Mouse (Mus musculus) gastrocnemius, postnatal 14 days (tissue): Measurements from ENCODE around the gene Acvr1b. TPM values are rescaled to one million over a fixed set of nuclear protein-coding genes. Genes with fewer than 3 reads are reported as not detected.

Experiments used
- DNase-seq: peaks from one replicate; pipeline ENCODE4 v3.0.0; 2021; ENCODE audit warnings: mixed read lengths
- intact Hi-C: fragments of 180-260 bp; cut with DNase I; formaldehyde crosslinking; loops from one replicate; pipeline ENCODE4 v1.15.1; 2025; ENCODE audit warnings: low total_unique reads
- total RNA-seq, 2 experiments: library from RNA; stranded (reverse); gene quantifications; 2 replicates each; pipeline ENCODE4 v1.2.3; 2021

Gene Acvr1b
- total RNA-seq, 2 experiments from 2014 or later: 21.8 to 29.9 TPM

DNA sequence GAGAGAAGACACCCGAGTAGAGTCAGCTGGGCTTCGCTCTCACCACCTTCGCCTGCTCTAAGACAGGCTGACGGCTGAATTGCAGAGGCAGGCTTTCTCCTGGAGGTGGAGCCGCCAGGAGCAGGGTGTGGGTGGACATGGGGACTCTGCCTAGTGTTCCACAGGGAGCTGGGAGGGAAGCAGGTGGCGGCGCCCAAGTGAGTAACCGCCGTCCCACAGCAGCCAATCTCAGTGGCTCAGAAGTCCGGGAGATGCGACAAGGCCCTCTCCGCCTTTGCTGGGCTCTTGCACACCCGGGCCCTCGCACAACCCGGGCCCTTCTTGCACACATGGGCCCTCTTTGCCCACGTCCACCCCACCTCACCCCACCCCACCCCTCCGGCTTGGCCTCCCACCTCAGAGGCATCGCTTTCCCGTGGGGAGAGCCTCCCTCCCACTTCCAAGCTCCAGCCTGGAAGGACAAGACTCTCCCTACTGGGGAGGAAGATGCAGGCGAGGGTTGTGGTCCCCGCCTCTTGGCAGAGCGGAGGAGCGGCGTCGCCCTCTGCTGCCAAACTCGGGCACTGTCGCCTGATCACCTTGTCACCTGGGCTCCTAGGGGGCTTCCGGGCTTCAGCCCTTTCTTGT lies 65.1 kb downstream of the Acvr1b start:
- intact Hi-C loops: no loop called here
- DNase-seq: peak; percentile 64

DNA sequence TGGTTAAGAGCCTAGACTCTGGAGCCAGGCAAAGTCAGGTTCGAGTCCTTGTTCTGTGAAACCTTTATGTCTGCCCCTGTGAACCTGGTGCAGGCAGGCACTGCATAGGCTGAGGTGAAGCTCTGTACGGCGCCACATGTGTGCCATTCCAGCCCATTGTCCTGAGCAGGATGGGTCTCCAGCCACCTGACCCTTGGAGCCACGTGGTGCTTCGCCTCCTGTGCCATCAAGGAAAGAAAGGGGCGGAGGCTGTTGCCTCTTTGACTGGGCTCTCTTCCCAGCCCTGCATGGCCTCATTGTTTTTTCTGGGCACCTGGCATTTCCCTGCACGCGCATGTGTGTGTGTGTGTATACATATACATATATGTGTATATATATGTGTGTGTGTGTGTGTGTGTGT lies 66.0 kb downstream of the Acvr1b start:
- intact Hi-C loops: loop anchor here (2.0 kb wide), 1 partner anchor 43 kb away; no protein-coding TSS in a partner anchor
- peak; percentile 10 for DNase-seq

DNA sequence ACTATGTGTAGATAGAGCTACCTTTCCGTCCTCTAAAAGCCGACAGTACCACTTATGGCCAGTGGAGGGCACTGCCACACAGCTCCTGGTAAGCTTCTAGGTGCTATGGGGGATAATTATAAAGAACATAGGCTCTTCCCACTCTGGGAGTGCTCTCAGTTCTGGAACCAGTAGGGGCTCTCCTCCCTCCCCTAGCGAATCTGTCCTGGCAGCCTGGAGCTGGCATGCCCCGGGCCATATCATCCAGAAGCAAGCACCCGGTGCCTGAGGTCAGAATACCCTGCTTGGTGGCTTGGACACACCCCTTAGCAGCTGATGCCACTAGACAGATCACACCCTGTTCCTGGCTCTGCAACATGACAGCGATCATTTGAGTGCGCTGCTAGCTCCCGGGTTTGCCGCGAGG lies 66.9 kb downstream of the Acvr1b start:
- DNase-seq: peak; percentile 82
- intact Hi-C loops: loop anchor here (2.0 kb wide), 1 partner anchor 42 kb away; no protein-coding TSS in a partner anchor

DNA sequence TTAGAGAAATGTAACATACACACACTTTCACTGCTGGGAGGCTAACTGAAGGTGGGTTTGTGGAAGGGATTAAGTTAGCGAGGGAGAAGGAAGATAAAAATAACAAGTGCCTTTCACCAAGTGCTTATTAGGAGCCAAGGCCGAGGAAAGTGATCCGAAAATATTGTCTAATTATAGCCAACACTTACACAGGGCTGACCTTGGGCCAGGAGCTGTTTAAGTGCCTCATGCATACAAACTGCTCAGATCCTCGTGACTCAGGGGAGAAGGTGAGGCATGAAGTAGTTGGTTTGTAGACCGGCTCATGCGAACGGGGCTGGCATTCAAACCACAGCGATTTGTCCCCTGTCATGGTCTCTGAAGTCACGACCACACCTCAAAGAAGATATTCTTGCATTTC lies 67.4 kb downstream of the Acvr1b start:
- no peak for DNase-seq
- intact Hi-C loops: loop anchor here (2.0 kb wide), 1 partner anchor 42 kb away; no protein-coding TSS in a partner anchor

DNA sequence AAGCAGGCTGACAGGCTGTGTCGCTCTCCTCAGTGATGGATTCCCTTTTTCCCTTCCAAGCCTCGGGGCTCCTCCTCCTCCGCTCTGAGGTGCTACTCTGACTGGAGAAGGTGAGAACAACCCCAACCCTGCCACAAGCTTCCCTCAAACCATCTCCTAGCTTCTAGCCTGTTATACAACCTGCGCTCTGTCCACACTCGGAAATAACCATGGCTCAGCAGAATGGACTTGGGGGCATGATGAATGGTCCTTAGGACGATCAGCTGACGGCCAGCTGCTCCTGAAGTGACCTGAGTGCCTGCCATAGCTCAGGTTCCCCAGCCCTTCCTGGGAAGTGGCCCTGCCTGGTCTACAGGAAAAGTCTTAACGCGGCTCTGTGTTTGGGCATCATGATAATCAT lies 68.0 kb downstream of the Acvr1b start:
- intact Hi-C loops: loop anchor here (2.0 kb wide), 1 partner anchor 41 kb away; no protein-coding TSS in a partner anchor
- DNase-seq: no peak

DNA sequence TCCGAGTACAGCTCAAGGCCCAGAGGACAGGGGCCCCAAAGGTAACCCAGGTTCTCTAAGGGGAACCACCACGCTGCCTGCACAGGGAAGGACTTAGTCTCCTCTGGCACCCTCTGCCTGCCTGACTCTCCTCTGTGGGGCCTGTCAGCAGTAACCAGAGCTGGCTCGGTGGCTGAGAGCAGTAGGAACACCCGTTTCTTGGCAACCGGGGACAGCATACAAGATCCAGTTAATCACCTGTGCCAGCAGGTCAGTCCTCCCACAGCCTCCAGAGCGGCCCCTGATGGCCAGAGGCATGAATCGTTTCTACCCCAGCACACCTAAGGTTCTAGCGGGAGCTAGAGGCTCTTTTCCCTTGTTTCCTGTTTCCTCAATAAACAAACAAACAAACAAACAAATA lies 68.8 kb downstream of the Acvr1b start:
- DNase-seq: peak; percentile 80
- intact Hi-C loops: no loop called here

DNA sequence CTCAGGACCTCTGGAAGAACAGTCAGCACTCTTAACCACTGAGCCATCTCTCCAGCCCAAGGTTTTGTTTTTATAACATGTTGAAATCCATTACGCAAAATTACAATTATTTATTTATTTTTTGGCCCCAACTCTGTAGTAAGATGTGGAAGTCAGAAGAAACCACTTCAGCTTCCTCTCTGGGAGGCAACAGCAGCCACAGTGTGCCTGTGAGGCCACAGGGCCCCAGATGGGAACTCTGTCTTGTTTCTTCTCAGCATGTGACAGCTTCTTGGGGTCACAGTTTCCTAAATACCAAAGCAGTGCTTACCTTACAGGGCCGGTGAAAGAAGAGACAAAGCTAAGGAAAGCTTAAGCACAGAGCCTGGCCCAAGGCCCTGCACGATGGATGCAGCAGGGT lies 70.1 kb downstream of the Acvr1b start:
- DNase-seq: no peak
- intact Hi-C loops: no loop called here

DNA sequence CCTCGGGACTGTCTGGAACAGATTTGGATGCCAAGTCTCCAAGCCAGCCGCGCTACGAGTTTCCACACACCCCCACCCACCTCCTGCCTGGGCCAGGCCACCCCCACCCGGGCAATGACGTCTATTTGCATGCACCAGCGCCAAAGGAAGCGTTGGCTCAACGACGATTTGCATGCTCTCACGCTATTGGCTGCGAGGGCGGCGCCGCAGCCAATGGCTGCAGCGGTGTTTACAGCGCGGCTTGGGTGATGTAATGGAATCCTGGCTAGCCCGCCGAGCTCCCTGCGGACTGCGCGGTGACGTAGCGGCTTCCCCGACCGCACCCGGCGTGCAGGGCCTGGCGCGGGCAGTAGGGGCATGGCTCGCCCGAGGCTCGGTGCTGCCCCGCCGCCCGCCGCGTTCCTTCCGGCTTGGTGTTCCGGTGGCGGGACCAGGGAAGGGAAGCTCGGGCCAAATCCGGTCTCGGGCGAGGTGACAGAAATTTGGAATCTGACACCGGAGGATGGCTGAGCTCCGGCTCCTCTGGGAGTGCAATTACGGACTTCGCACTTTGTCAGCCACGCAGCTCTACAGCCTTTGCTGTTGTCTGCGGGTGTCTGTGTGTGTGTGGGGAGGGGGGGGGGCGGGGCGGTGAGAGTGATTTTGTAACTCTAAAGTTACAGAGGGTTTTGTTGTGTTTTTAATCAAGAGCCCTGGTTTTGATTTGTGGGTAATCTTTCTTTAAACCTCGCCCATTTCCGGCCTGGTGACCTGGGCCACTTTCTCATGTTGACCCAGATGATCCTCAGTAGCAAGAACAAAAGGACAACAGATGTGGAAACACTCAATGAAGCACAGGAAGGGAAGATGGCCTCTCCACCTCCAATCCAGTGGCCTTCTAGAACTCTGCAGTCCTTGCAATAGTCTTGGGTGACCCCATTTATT lies 72.6 kb downstream of the Acvr1b start:
- intact Hi-C loops: no loop called here
- DNase-seq: peak; percentile 96

DNA sequence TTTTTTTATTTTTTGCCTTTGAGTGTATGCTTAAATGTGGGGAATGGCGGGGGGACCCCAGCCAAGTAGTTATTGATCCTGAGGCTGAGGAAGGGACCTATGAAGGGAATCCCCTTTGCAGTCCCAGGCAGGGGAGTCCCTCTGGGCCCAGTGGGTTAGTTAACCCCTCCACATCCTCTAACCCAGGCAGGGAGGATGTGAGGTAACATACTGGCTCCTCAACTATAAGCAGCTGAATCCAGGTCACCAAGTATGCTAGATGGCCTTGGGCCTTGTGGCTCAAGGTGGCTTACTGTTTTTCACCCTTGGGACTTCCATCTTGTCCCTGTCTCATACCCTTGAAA lies 73.3 kb downstream of the Acvr1b start:
- intact Hi-C loops: no loop called here
- DNase-seq: no peak

DNA sequence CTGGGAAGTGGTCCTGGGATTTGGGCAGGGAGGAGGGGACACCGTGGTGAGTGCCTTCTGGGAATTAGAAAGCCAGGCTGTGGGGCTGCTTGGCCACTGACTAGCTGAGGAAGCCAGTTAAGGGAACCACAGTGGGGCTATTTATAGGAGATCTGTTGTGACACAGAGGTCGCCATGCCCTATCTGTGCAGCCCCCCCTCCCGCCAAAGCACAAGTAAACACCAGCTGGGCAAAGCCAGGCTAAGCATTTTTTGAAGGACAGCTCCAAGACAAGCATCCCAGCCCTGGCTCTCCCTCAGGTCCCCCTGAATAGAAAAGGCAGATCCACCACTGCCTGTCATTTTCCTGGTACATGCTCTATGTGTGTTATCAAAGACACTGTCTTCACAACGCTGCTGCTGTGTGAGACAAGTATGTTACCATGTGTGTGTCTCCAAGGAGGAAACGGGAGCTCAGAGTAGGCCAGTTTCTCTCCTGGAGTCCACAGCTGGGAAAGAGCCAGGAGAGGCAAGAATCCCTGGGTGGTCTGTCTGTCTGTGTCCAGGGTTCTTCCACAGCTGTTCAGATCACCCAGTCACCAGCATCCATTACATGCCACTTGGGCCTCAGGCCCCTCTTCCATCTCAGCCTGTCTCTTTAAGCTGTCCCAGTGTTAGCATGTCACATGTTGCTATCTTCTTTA lies 74.3 kb downstream of the Acvr1b start:
- intact Hi-C loops: no loop called here
- peak; percentile 50 for DNase-seq

DNA sequence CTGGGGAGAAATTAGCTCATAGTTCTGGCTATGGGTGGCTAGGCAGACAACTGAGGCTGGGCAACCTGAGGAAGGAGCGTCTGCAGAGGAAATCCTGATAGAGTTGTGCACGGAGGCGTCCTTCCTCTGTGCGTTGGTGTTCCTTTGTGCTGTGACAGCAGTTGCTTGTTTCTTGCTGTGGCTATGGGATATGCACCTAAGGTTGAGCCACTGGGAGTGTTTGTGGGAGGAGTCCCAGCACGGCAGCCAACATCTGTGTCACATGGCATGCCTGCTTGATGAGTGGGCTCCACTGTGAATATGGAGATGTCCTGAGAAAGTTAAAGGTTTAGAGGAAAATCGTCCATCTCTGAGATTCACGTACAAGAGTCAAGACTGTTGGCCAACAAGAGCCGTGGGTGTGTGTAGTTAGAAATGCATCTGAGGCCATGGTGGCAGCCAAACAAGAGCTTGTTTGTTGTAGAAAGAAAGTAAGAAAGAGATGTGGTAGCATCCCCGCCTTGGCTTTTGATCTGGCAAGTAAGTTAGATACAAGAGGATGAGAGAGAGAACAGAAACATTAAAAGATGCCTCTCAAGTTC lies 76.4 kb downstream of the Acvr1b start:
- intact Hi-C loops: no loop called here
- no peak for DNase-seq

DNA sequence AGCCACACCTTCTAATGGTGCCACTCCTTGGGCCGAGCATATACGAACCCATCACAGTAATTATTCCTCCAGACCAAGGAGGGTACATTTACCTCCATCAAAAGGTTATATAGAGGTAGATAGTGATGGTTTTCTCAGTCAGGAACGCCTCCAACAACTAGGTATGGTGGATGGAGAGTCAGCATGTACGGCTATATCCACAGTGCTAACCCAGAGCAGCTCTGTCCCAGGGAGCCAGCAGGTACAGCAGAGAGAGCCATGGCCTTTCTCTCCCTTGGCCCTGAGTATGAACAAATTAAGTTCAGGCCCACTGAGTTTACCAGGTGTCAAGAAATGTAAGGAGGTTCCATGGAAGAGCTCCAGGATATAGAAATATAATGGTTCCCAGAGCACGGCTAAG lies 78.1 kb downstream of the Acvr1b start:
- DNase-seq: no peak
- intact Hi-C loops: no loop called here

DNA sequence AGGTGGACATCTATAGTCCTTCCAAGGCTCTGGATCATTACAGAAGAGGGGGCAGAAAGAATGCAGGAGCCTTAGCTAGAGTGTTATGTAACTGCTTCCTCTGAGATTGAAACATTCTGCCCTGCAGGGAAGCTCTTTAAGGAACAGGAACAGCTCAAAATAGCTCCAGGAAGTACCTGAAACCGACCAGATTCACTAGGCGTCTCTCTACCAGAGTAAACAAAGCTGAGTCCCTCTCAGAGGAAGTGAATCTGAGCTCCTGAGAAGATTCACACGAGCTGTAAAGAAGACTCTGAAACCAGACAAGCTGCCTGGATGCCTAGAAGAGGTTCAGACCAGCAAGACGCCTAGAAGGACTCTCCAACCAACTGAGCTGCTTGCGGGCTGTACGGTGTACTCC lies 78.7 kb downstream of the Acvr1b start:
- intact Hi-C loops: no loop called here
- no peak for DNase-seq

DNA sequence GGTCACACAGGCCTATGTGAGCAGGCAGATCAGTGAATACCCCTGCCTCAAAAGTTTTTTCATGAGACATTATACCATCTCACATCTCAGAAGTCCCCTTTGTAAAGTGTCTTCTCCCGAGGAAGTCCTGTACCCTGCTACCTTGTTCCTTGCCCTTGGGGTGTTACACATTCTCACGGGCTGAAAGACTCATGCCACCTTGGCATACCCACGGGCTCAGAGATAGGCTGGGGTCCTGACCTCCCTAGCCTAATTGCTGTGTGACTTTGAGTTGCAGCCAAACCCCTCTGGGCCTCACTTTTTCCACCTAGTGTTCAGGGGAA lies 79.7 kb downstream of the Acvr1b start:
- intact Hi-C loops: no loop called here

DNA sequence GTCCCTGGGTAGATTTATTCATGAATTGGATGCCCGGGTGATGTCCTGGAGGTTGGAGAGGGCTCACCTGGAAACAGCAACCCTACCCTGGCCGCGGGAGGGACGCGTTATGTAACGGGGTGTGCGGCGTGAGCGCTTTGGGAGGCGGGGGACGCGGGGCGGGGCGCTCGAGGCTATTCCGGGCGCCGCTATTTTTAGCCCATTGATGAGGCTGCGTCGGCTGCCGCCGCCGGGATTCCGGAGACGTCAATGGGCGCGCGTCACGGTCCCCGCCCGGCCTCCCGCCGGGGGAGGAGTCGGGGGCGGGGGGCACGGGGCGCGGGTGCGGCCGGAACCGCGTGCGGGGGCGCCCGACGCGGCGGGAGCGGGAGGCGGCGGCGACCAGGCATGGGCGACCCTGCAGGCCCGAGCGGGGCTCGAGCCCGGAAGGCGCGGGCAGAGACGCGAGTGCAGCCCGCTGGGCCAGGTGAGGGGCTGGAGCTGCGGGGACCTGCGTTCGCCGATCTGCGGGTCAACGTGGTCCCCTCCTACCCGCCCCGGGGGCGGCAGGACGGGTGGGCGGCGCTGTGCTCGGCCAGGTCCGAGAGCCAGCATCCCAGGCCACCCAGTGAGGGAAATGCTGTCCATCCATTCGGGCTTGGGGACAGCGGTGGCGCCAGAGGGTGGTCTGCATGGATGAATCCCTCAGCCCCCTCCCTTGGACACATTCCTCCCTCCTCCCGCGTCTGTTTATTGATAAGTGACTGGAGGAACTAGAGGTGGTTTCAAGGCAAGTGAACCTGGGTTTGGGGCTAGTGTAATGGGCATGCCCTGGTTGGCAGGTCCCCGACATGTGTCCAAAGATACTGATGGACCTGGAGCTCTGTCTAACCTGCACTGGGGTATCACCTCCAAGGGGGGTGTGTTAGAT lies 80.3 kb downstream of the Acvr1b start, which contains the start of gene Nr4a1:
Gene Nr4a1, plus strand, starts transcription at position 384 of the 910 bp plus-strand sequence.
- intact Hi-C loops: no loop called here

More for the DNA sequence above, 79.7 kb downstream of the Acvr1b start:
- DNase-seq: no peak

DNA sequence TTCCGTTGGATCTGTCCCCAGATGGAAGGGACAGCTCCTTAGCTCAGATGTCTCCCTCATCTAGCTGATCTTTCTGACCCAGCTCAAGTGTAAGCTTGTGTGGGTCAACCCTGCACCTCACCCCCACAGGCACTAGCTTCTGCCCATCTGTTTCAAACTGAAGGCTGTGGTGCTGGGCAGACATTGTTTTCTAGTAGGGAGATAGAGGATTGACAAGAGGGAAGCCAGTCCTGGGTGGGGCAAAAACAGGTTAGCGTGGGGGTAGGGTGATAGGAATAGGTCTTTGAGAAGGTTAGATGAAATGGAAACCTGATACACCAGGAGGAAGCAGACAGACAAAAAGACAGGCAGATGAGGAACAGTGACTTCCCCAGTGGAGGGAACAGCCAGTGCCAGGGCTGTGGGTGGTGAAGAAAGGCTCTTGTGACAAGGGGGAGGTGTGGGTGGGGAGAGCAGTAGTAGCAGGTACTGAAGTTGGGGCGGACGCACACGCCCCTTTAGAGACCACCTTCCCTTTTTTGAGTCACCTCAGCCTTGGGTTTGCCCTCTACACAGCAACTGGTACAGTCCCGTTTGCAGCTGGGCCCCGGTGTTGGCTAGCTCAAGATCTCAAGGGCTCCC lies 82.1 kb downstream of the Acvr1b start:
- no peak for DNase-seq
- intact Hi-C loops: no loop called here

More for the DNA sequence above, 80.3 kb downstream of the Acvr1b start, which contains the start of gene Nr4a1:
- peak; percentile 84 for DNase-seq

DNA sequence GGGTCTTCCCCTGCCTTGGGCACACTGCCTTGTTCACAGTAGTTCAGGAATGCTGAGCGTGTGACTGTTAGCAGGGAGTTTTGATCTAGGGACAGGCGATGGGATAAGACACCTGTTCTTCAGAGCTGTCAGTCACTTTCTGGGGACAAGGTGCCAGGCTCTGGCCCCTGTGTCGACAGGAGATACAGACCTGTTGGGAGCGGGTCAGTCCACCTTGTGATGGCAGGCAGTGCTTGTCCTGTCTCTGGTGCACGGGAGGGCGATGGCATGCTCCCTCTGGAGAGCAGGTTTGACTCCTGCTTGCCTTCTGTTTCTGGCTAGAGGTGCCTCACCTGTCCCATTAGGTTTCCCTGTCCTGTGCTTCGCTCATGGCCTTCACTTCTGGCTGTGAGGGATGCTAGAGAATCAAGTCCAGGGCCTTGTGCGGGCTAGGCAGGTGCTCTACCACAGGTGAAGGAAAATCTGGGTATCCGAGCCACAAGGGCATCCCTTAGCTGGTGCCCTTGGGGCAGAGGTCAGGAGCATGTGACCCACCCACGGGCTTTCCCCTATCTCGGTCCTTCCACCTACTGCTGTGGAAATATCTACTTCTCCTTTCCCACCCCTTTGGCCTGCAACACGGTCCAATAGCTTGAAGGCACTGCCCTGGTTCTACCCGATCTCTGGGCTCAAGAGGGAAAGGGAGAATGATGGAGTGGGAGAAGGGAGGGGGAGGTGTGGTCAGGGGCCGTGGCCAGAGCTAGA lies 82.8 kb downstream of the Acvr1b start:
- DNase-seq: no peak
- intact Hi-C loops: no loop called here

DNA sequence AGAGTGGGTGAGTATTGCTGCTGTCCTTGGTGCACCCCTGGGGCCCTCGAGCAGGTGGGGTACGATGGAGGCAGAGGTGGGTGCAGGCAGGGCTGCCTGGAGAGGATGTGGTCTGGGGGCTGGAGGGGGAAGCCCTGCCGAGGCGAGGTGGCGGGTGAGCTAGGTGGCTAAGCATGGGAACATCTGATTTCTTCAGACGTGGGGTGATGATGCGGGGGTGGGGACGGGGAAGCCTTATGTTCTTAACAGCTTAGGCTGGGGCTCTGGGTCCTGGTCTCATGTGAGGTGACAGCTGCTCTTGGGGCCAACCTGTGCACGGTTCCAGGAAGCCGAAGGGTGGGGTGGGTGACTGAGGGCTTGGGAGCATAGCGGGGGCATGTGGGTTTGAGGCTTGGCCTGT lies 84.6 kb downstream of the Acvr1b start:
- DNase-seq: no peak
- intact Hi-C loops: no loop called here
